Mouse (Mus musculus): ENCODE data around the gene Dapk2. TPM values are rescaled to one million over a fixed set of nuclear protein-coding genes. Genes with fewer than 3 reads are reported as not detected.

Dapk2 gene
- polyA plus RNA-seq (2012; ENCODE audit: insufficient read depth, insufficient read length, missing spikeins) = 2.9 and 5.9 TPM in 2 replicates

- Histone ChIP-seq H3K27ac (replicated peaks; ENCODE audit: low read depth, low read length) (peak within 1 kb of the TSS; percentile 40), H3K4me1 (ENCODE audit: control insufficient read depth, insufficient read depth, insufficient read length, low read length) (peaks cover 4% of the 10 kb centered on the region), H3K4me3 (ENCODE audit: insufficient read depth, low read depth, low read length) (peak within 1 kb of the TSS; percentile 74)
These were observed at the start of gene Dapk2 for GRCm38 (mm10) chr9:66157958-66158830. Dapk2 (plus strand) TSS chr9:66158223.

GRCm38 (mm10) chr9:66109574-66109973, 48.4 kb upstream of the Dapk2 start:
- H3K4me3 ChIP-seq (ENCODE audit: insufficient read depth, low read depth, low read length) = no peak overlapping the region
- no peak overlapping the region for H3K27ac ChIP-seq (replicated peaks; ENCODE audit: low read depth, low read length)
- no peaks in the 10 kb centered on the region for H3K4me1 ChIP-seq (ENCODE audit: control insufficient read depth, insufficient read depth, insufficient read length, low read length)

DNA sequence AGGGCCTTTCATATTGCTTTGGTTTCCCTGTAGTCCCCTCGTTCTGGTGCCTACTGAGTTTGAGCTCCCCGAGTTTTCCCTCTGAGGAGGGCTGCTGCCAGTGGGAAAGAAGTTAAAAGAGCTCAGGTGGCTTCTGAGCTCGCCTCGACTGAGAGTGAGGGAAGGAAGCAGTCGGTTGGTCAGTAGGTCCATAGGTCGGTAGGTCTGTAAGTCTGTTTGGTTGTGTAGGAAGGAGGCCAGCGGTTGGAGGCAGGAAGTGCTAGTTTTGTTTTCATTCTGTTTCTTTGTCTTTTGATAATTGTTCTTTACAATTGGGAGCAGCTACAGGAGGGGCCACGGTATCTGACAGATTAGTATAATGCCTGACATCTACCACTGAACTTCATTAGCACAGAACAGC, 47.9 kb upstream of the Dapk2 start:
- Histone ChIP-seq H3K4me1 (ENCODE audit: control insufficient read depth, insufficient read depth, insufficient read length, low read length) (no peaks in the 10 kb centered on the region), H3K4me3 (ENCODE audit: insufficient read depth, low read depth, low read length) (no peak overlapping the region), H3K27ac (replicated peaks; ENCODE audit: low read depth, low read length) (no peak overlapping the region)

DNA sequence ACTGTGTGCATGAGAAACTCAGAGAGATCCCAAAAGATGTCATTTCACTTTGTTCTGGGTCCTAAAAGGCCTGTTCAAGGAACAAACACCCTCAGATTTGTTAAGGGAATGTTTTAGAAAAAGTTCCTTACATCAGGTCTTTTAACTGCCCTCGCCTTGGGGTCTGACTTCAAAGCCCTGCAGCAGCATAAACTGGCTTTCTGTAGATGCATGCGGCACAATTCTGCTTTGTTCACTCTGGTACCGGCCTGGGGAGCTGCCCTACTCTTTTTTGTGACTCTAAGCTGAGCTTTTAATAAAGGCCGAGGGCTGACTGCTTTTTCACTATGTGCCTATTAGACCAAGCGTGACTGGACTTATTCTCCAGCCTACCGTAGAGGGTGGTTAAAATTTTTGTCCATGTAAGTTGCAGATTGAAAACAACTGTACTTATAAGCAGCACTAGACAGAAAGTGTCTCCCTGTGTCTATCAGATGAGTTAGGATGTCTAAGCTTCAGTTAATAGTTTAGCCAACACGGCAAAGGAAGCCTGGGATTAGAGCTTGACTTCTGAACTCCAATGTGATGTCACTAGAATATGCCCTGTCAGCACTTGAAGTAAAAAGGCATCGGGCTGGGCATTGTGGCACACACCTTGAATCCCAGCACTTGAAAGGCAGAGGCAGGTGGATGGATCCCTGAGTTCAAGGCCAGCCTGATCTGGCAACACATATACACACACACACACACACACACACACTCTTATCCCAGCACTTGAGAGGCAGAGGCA, 47.2 kb upstream of the Dapk2 start:
- Histone ChIP-seq H3K4me1 (ENCODE audit: control insufficient read depth, insufficient read depth, insufficient read length, low read length) (no peaks in the 10 kb centered on the region), H3K4me3 (ENCODE audit: insufficient read depth, low read depth, low read length) (no peak overlapping the region), H3K27ac (replicated peaks; ENCODE audit: low read depth, low read length) (no peak overlapping the region)

- H3K4me3 ChIP-seq (ENCODE audit: insufficient read depth, low read depth, low read length) = no peak overlapping the region
- no peak overlapping the region for H3K27ac ChIP-seq (replicated peaks; ENCODE audit: low read depth, low read length)
- H3K4me1 ChIP-seq (ENCODE audit: control insufficient read depth, insufficient read depth, insufficient read length, low read length) = no peaks in the 10 kb centered on the region; the same call in 1 of the 2 replicates
These were observed 43.7 kb upstream of the Dapk2 start for GRCm38 (mm10) chr9:66114341-66114740.

DNA sequence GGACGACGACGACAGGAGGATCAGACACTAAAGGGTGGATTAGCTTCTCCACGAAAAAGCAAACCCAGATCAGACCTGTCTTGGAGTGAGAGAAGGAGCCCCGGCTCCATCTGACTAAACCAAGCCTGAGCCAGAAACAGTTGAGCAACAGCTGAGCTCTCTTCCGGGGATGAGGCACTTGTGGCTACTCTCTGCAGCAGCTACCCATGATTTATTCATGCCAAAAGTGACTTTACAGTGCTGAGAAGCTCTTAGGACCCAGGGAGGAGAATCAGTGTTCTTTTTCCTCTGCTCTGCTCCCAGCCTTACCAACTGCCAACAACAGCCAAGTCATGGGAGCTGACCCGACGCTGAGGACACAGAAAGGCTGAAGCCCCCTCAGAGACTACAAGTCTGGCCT, 41.1 kb upstream of the Dapk2 start:
- Histone ChIP-seq H3K4me3 (ENCODE audit: insufficient read depth, low read depth, low read length) (no peak overlapping the region), H3K27ac (replicated peaks; ENCODE audit: low read depth, low read length) (no peak overlapping the region)

DNA sequence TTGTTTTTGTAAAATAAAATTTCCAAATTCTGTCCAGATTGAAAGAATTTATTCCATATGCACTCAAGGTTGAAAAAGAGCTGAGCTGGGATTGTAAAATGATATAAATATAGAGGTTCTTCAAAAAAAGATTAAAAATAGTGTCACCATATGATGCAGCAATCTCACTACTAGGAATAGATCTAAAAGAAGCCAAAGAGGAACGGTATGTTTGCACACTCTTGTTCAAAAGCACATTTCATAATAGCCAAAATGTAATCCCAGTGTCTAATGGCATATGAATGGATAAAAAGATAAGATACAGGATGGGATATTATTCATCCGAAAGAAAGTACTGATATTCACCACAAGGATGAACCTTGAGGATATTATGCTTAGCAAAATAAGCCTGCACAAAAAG, 38.5 kb upstream of the Dapk2 start:
- no peak overlapping the region for H3K4me3 ChIP-seq (ENCODE audit: insufficient read depth, low read depth, low read length)
- H3K4me1 ChIP-seq (ENCODE audit: control insufficient read depth, insufficient read depth, insufficient read length, low read length) = peaks cover 2% of the 10 kb centered on the region; the same call in 1 of the 2 replicates
- H3K27ac ChIP-seq (replicated peaks; ENCODE audit: low read depth, low read length) = no peak overlapping the region

More for the DNA sequence above, 41.1 kb upstream of the Dapk2 start:
- H3K4me1 ChIP-seq (ENCODE audit: control insufficient read depth, insufficient read depth, insufficient read length, low read length) = no peaks in the 10 kb centered on the region; the same call in 1 of the 2 replicates

- Histone ChIP-seq H3K27ac (replicated peaks; ENCODE audit: low read depth, low read length) (no peak overlapping the region), H3K4me1 (ENCODE audit: control insufficient read depth, insufficient read depth, insufficient read length, low read length) (peaks cover 2% of the 10 kb centered on the region; the same call in 1 of the 2 replicates), H3K4me3 (ENCODE audit: insufficient read depth, low read depth, low read length) (no peak overlapping the region)
These were observed 37.9 kb upstream of the Dapk2 start for GRCm38 (mm10) chr9:66120106-66120505.

DNA sequence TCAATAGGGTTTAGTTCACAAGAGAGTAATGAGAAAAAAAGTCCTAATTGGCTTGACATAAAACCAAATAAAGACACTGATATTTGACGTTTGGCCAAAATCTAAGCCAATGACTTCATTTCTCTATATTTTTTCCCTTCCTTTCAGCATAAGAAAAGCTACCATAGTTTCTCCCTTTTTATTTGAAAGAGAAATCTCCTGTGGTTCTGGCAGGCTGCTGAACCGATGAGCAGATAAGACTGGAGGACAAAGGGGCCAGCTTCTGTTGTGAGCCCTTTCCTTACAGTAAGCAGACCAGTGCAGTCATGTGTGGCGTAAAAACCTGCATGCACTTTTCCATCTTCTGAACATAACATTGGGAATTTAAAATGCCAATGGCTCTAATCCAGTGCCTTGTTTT, 37.1 kb upstream of the Dapk2 start:
- no peak overlapping the region for H3K27ac ChIP-seq (replicated peaks; ENCODE audit: low read depth, low read length)
- peaks cover 7% of the 10 kb centered on the region; the same call in 1 of the 2 replicates for H3K4me1 ChIP-seq (ENCODE audit: control insufficient read depth, insufficient read depth, insufficient read length, low read length)
- no peak overlapping the region for H3K4me3 ChIP-seq (ENCODE audit: insufficient read depth, low read depth, low read length)

GRCm38 (mm10) chr9:66121421-66121820, 36.6 kb upstream of the Dapk2 start:
- Histone ChIP-seq H3K4me1 (ENCODE audit: control insufficient read depth, insufficient read depth, insufficient read length, low read length) (peaks cover 7% of the 10 kb centered on the region; the same call in 1 of the 2 replicates), H3K4me3 (ENCODE audit: insufficient read depth, low read depth, low read length) (no peak overlapping the region), H3K27ac (replicated peaks; ENCODE audit: low read depth, low read length) (no peak overlapping the region)

DNA sequence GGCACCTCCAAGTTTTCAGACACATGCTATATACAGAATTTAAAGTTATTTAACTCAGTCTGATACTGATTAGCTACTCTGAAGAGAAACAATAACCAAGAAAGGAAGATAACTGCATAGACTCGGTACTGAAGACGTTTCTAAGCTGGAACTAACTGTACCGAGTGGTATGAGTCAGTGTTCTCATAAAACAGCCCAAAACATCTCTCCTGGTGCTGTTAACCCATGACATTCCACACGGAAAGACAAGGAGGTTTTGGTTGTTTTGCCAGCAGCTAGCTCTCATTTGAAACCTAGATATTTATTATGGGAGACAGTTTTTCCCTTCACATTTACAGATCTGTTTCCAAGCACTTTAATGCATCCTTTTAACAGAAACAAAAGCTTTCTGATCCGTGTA, 34.4 kb upstream of the Dapk2 start:
- H3K27ac ChIP-seq (replicated peaks; ENCODE audit: low read depth, low read length) = no peak overlapping the region
- H3K4me3 ChIP-seq (ENCODE audit: insufficient read depth, low read depth, low read length) = peak overlapping the region; percentile 76
- H3K4me1 ChIP-seq (ENCODE audit: control insufficient read depth, insufficient read depth, insufficient read length, low read length) = peaks cover 7% of the 10 kb centered on the region; the same call in 1 of the 2 replicates

DNA sequence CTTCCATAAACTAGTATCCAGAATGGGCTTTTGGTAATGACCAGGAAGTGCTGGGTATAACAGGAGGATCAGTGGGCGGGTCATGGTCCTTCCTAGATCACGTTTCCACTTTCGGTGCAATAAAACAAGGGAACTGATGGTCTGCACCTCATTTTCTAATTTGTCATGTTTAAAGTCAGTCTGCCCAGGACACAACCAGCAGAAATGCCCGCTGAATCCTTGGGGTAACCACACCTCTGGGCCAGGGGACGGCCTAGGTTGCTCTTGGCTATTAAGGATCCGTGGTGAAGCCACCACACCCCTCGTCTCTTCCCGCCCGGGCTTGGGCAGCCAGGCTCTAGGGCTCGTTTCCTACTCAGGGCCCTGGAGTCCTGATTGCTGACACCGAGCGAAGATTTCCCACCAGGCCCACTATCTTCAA, 33.9 kb upstream of the Dapk2 start:
- 0 out of 2 replicates have a peak, but pooled peaks cover 7% of the 10 kb centered on the region for H3K4me1 ChIP-seq (ENCODE audit: control insufficient read depth, insufficient read depth, insufficient read length, low read length)
- peak overlapping the region; percentile 67 for H3K27ac ChIP-seq (replicated peaks; ENCODE audit: low read depth, low read length)
- peak overlapping the region; percentile 76 for H3K4me3 ChIP-seq (ENCODE audit: insufficient read depth, low read depth, low read length)

DNA sequence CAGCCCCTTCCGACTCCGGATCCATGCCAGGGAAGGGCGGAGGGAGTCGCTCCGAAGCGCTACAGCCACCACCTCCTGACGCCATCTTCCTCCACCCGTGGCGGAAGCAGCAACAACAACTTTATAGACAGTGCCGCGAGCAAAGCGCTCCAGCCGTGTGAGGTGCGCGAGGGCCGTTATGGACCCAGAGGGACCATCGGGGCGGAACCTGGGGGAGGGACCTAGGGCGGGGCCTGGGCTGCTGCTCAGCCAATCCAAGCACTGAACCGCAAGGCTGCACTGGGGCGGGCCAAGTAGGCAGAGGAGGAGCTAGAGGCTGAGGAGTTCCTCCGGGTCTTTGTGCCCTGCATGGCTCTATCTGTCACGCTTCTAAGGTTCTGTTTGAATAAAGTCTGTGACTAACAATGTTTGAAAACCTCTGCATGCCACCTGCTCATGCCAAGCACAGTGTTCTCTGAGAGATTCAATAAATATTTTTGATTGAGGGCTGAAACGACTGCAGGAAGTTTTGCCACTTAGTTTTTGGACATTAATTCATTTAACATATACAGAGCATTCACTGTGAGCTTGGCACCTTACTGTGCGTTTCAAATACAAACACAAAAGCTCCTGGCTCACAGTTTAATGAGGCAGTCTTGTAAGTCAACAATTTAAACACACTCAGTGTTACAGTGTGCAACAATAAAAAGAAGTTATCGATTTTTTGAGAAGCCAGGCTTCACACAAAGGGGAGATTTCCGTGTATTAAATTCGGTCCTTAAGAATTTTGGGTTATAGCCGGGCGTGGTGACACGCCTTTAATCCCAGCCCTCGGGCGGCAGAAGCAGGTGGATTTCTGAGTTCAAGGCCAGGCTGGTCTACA, 33.1 kb upstream of the Dapk2 start:
- peak overlapping the region; percentile 67 for H3K27ac ChIP-seq (replicated peaks; ENCODE audit: low read depth, low read length)
- peaks cover 11% of the 10 kb centered on the region; the same call in 1 of the 2 replicates for H3K4me1 ChIP-seq (ENCODE audit: control insufficient read depth, insufficient read depth, insufficient read length, low read length)
- peak overlapping the region; percentile 76 for H3K4me3 ChIP-seq (ENCODE audit: insufficient read depth, low read depth, low read length)

- Histone ChIP-seq H3K4me3 (ENCODE audit: insufficient read depth, low read depth, low read length) (peak overlapping the region; percentile 75), H3K4me1 (ENCODE audit: control insufficient read depth, insufficient read depth, insufficient read length, low read length) (peaks cover 14% of the 10 kb centered on the region; the same call in 1 of the 2 replicates), H3K27ac (replicated peaks; ENCODE audit: low read depth, low read length) (peak overlapping the region; percentile 78)
These were observed 32.2 kb upstream of the Dapk2 start for GRCm38 (mm10) chr9:66125543-66126455.

All from brown adipose tissue, adult 24 weeks (tissue).